Mouse (Mus musculus): ENCODE results near the gene Syne1.

Syne1 gene

GRCm38 (mm10) chr10:4983919-4984318 lies 567.4 kb downstream of the Syne1 start:
- no peak for DNase-seq (ENCODE audit: low spot score in 2 of 2)

- no peak for DNase-seq (ENCODE audit: low spot score in 2 of 2)
Observed at GRCm38 (mm10) chr10:4977374-4977773, 573.9 kb downstream of the Syne1 start.

GRCm38 (mm10) chr10:4976557-4976956 lies 574.7 kb downstream of the Syne1 start:
- DNase-seq (ENCODE audit: low spot score in 2 of 2), result no peak

- DNase-seq (ENCODE audit: low spot score in 2 of 2), result no peak
Observed at GRCm38 (mm10) chr10:4974246-4974645, 577.0 kb downstream of the Syne1 start.

- DNase-seq (ENCODE audit: low spot score in 2 of 2), result no peak
Observed at GRCm38 (mm10) chr10:4972026-4972425, 579.3 kb downstream of the Syne1 start.

GRCm38 (mm10) chr10:4971586-4971985 lies 579.7 kb downstream of the Syne1 start:
- DNase-seq (ENCODE audit: low spot score in 2 of 2), result no peak

- DNase-seq (ENCODE audit: low spot score in 2 of 2), result no peak
Observed at GRCm38 (mm10) chr10:4971156-4971555, 580.1 kb downstream of the Syne1 start.

Data from spleen, postnatal 10 days (tissue).